Mouse (Mus musculus) embryonic facial prominence, embryonic 13.5 days (tissue): ENCODE measurements around the gene Tango2. TPM values are rescaled to one million over a fixed set of nuclear protein-coding genes. Genes with fewer than 3 reads are reported as not detected.

ENCODE experiments used
- ATAC-seq: fragments of 200-750 bp; cut with Nextera tagmentation; 2 replicates; pipeline ENCODE4 v1.8.0; 2017; ENCODE audit warnings: low read depth; ENCODE audit not compliant: insufficient number of reproducible peaks, insufficient read depth, low FRiP score, low TSS enrichment
- H3K27ac ChIP-seq: fragments of 300-500 bp; sonication (generic); 2 replicates; pipeline ENCODE4 v1.5.1; 2015; ENCODE audit warnings: moderate library complexity, mild to moderate bottlenecking, inconsistent platforms
- H3K27me3 ChIP-seq: fragments of 300-500 bp; sonication (generic); 2 replicates; pipeline ENCODE4 v1.6.1; 2015; ENCODE audit warnings: mild to moderate bottlenecking, inconsistent platforms
- H3K36me3 ChIP-seq: fragments of 300-500 bp; sonication (generic); 2 replicates; pipeline ENCODE4 v1.6.1; 2015; ENCODE audit warnings: mild to moderate bottlenecking, inconsistent platforms
- H3K4me1 ChIP-seq: fragments of 300-500 bp; sonication (generic); 2 replicates; pipeline ENCODE4 v1.6.1; 2015; ENCODE audit warnings: inconsistent platforms
- H3K4me2 ChIP-seq: fragments of 300-500 bp; sonication (generic); 2 replicates; pipeline ENCODE4 v1.6.1; 2015; ENCODE audit warnings: moderate library complexity, mild to moderate bottlenecking, inconsistent platforms
- H3K4me3 ChIP-seq: fragments of 300-500 bp; sonication (generic); 2 replicates; pipeline ENCODE4 v1.5.1; 2015; ENCODE audit warnings: mild to moderate bottlenecking, inconsistent platforms
- H3K9ac ChIP-seq: fragments of 300-500 bp; sonication (generic); 2 replicates; pipeline ENCODE4 v1.6.1; 2015; ENCODE audit warnings: mild to moderate bottlenecking, inconsistent platforms
- H3K9me3 ChIP-seq: fragments of 300-500 bp; sonication (generic); 2 replicates; pipeline ENCODE4 v1.6.1; 2016; ENCODE audit warnings: inconsistent platforms
- WGBS: fragments of 180-500 bp; shearing (Covaris S2); methylation state at CpG from one replicate; pipeline ENCODE4 v1.1.7; 2015; ENCODE audit warnings: mixed read lengths; 5-methylcytosine and 5-hydroxymethylcytosine counted together
- polyA plus RNA-seq: library from polyadenylated mRNA; unstranded; fragments of >200 nt; fragmentation: Nextera tagmentation; extraction: Ambion mirVana; gene quantifications from 2 replicates; pipeline ENCODE4 v1.2.1, GENCODE M21; 2015

Tango2 gene
- polyA plus RNA-seq = 27.6 and 30.6 TPM in 2 replicates

DNA sequence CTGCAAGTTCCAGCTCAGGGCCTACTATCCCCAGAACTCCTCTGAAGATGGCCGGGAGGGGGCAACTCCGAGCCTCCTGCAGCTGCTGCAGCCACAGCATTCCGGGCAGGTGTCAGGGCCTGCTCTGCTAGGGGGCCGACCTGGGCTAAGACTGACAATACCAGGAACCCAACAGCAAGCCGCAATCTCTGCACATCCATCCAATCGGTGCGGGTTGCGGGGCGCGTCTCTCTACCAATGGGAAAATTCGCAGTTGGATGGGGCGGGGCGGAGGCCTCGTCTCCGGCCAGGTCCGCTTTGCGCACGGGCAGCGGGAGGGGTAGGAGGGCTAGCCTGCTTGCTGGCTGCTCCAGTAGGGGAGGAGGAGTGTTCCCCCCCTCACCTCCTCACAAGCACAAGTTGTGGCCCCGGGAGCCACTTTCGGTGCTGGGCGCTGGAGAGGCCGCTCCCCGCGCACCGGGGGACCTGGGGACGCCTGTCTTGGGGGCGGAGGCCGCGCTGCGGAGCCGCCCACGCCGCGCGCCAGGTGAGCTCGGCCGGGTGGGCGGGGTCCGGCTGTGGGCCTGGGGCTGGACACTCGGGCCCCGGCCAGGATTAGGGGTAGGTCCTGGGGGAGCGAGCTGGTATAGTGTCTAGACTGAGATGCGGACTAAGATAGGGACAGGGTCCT, at the start of gene Tango2, which contains the start of gene Arvcf:
Tango2 (minus strand) TSS at position 173 of the 670 bp plus-strand sequence.
Arvcf (plus strand) TSS at position 252 of the 670 bp plus-strand sequence.
- peak within 1 kb of the TSS; percentile 98 for H3K4me2 ChIP-seq
- no peak within 1 kb of the TSS for H3K27ac ChIP-seq
- ATAC-seq = peak; percentile 82
- 1% methylated on average over 44 of the region's 44 CpGs for WGBS
- H3K4me3 ChIP-seq = peak within 1 kb of the TSS; percentile 67
- peaks cover 21% of the 10 kb centered on the region for H3K4me1 ChIP-seq
- H3K27me3 ChIP-seq = peaks cover 39% of the 10 kb centered on the region
- peak within 1 kb of the TSS; percentile 74 for H3K9ac ChIP-seq
- no peaks in the 10 kb centered on the region for H3K36me3 ChIP-seq
- no peaks in the 10 kb centered on the region for H3K9me3 ChIP-seq

DNA sequence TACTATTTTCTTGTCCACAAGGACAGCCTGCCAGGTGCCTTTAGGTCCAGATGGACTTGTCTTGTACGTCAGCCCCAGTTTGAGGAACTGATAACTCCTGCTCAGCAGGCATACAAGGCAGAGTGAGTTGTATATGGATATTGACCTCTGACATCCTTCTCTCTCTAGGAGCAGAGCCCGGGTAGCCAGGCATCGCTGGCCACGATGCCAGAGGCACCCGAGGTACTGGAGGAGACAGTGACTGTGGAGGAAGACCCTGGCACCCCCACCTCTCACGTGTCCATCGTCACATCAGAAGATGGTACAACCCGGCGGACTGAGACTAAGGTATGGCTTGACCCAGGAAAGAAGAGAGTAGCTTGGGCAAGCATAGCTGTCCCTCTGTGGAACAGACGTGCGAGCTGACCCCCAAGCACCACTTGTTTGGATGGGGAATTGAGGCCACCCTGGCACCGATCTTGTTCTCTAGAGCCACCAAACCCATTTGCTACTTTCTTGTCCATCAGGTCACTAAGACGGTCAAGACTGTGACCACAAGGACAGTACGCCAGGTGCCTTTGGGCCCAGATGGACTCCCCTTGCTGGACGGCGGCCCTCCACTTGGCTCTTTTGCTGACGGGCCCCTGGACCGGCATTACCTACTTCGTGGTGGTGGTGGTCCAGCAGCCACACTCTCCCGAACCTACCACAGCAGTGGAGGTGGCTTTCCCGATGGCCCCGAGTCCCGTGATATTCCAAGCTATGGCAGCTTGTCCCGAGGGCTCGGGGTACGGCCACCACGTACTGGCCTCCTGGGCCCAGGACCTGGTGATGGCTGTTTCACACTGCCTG, 49.1 kb upstream of the Tango2 start:
- Histone ChIP-seq H3K27ac (no peak overlapping the region), H3K4me2 (no peak overlapping the region), H3K27me3 (no peaks in the 10 kb centered on the region), H3K4me3 (no peak overlapping the region), H3K36me3 (peaks cover 54% of the 10 kb centered on the region), H3K4me1 (peaks cover 49% of the 10 kb centered on the region), H3K9ac (no peak overlapping the region), H3K9me3 (no peaks in the 10 kb centered on the region)
- WGBS = 94% methylated on average over 27 of the region's 27 CpGs
- no peak for ATAC-seq

DNA sequence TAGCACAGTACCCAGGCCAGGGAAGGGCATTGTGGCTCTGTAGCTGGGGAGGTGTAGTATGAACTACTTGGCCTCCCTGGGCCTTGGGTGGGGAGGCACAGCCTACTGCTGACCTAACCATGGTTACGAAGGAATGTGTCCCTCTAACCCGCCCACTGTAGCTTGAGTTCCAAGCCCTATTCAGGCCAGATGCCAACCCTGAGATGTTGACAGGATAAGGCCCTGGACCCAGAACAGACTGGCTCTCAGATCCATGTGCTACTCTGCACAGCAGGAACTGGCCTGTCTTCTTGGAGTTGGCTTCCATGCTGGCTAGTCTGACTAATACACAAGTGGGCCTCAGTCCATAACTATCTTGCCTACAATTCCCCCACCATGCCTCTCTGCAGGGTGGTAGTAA, 48.3 kb upstream of the Tango2 start:
- H3K4me3 ChIP-seq = no peak overlapping the region
- H3K36me3 ChIP-seq = peaks cover 46% of the 10 kb centered on the region
- H3K27me3 ChIP-seq = no peaks in the 10 kb centered on the region
- no peak overlapping the region for H3K4me2 ChIP-seq
- no peaks in the 10 kb centered on the region for H3K9me3 ChIP-seq
- no peak overlapping the region for H3K9ac ChIP-seq
- 0 out of 2 replicates have a peak overlapping the region, but pooled peaks have one; percentile 57 for H3K27ac ChIP-seq
- 83% methylated on average over 2 of the region's 2 CpGs for WGBS
- H3K4me1 ChIP-seq = peaks cover 49% of the 10 kb centered on the region
- no peak for ATAC-seq

GRCm38 (mm10) chr16:18395620-18396036, 47.7 kb upstream of the Tango2 start:
- Histone ChIP-seq H3K27ac (0 out of 2 replicates have a peak overlapping the region, but pooled peaks have one; percentile 57), H3K4me1 (peaks cover 44% of the 10 kb centered on the region), H3K9me3 (no peaks in the 10 kb centered on the region), H3K4me3 (no peak overlapping the region), H3K9ac (no peak overlapping the region), H3K36me3 (peaks cover 42% of the 10 kb centered on the region), H3K4me2 (0 out of 2 replicates have a peak overlapping the region, but pooled peaks have one; percentile 7), H3K27me3 (no peaks in the 10 kb centered on the region)
- 44% methylated on average over 6 of the region's 7 CpGs for WGBS
- no peak for ATAC-seq

GRCm38 (mm10) chr16:18394777-18395619, 47.1 kb upstream of the Tango2 start:
- H3K9me3 ChIP-seq = no peaks in the 10 kb centered on the region
- no peak for ATAC-seq

DNA sequence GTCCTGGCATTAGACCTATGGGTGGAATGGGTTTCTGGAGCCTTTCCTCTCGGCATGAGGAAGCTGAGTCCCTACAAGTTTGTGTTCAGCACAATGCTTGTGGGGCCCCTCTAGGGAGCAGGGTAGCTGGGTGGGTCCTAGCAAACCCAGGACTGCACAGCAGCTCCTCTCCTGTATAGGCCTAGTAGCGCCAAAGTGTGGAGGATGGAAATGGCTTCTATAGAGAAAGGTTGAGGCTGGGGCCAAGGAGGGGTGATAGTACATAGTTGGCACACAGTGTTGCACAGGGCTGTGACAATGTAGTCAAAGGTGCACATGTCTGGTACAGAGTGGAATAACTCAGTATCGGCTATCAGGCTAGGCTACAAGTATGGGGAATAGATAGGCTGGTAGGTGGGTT, 46.2 kb upstream of the Tango2 start:
- no peak for ATAC-seq

More at GRCm38 (mm10) chr16:18394777-18395619, 47.1 kb upstream of the Tango2 start:
- H3K4me2 ChIP-seq = 0 out of 2 replicates have a peak overlapping the region, but pooled peaks have one; percentile 7
- WGBS = 28% methylated on average over 11 of the region's 11 CpGs
- 0 out of 2 replicates have a peak overlapping the region, but pooled peaks have one; percentile 12 for H3K9ac ChIP-seq
- peaks cover 43% of the 10 kb centered on the region for H3K4me1 ChIP-seq
- peaks cover 36% of the 10 kb centered on the region for H3K36me3 ChIP-seq
- no peak overlapping the region for H3K4me3 ChIP-seq
- H3K27me3 ChIP-seq = no peaks in the 10 kb centered on the region
- H3K27ac ChIP-seq = no peak overlapping the region

GRCm38 (mm10) chr16:18393595-18393994, 45.7 kb upstream of the Tango2 start:
- WGBS = 54% methylated on average over 5 of the region's 5 CpGs
- no peaks in the 10 kb centered on the region for H3K9me3 ChIP-seq
- H3K4me3 ChIP-seq = peak overlapping the region; percentile 85
- H3K27ac ChIP-seq = no peak overlapping the region
- H3K27me3 ChIP-seq = no peaks in the 10 kb centered on the region
- H3K36me3 ChIP-seq = peaks cover 22% of the 10 kb centered on the region
- 0 out of 2 replicates have a peak, but pooled peaks have one; percentile 4 for ATAC-seq
- H3K4me1 ChIP-seq = peaks cover 44% of the 10 kb centered on the region
- H3K9ac ChIP-seq = peak overlapping the region; percentile 88
- H3K4me2 ChIP-seq = peak overlapping the region; percentile 93

More for the DNA sequence above, 46.2 kb upstream of the Tango2 start:
- 87% methylated on average over 3 of the region's 3 CpGs for WGBS
- peaks cover 44% of the 10 kb centered on the region for H3K4me1 ChIP-seq
- no peak overlapping the region for H3K27ac ChIP-seq
- no peak overlapping the region for H3K9ac ChIP-seq
- no peaks in the 10 kb centered on the region for H3K9me3 ChIP-seq
- peak overlapping the region; percentile 85; the same call in 1 of the 2 replicates for H3K4me3 ChIP-seq
- H3K4me2 ChIP-seq = peak overlapping the region; percentile 93
- H3K36me3 ChIP-seq = peaks cover 26% of the 10 kb centered on the region
- no peaks in the 10 kb centered on the region for H3K27me3 ChIP-seq

DNA sequence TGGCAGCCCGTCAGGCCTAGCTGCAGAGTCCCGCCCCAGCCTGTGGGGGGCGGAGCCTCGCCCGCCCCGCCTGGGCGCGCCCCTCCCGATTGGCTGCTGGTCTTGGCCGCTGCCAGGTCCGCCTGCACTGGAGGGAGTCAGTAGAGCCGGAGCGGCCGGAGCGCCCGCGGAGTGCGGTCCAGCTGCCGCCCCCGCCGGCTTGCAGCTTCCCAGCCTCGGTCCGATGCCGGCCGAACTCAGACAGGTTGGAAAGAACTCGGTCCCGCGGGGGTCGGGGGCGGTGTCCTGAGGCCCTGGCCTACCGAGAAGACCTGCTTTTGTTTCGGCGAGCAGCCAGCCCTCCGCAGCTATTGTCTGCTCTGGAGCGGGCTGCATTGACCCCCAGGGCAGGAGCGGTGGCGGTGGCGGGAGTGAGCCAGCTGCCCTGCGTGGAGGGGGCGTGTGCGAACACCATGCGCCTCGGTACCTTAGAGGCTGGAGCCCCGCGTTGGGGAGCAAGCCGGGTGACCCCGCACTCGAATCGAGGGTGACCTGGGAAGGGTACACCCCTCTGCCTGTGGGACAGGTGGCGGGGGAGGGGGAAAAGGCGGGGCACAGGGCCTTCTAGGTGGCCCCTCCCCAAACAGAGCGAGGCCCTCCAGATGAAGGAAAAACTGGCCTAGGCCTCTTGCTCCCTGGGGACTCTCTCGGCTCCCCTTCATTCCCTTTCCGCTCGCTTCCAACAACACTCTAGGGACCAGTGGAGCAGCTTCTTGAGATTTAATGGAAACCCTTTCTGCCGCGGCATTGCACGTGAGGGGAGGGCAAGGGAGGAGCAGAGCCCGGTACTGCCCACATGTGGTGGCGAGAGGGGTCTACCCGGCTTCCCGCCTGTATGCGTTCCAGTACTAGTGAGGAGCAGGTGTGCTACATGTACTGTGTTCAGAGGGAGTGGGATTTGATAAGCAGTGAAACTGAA, 44.8 kb upstream of the Tango2 start:
- Histone ChIP-seq H3K9ac (peak overlapping the region; percentile 88), H3K27ac (peak overlapping the region; percentile 66), H3K9me3 (no peaks in the 10 kb centered on the region), H3K4me2 (peak overlapping the region; percentile 93), H3K36me3 (peaks cover 13% of the 10 kb centered on the region), H3K4me1 (peaks cover 47% of the 10 kb centered on the region), H3K27me3 (no peaks in the 10 kb centered on the region), H3K4me3 (peak overlapping the region; percentile 85)
- under 1% methylated on average over 63 of the region's 63 CpGs for WGBS
- ATAC-seq = peak; percentile 79

- H3K36me3 ChIP-seq = peaks cover 3% of the 10 kb centered on the region
- no peak overlapping the region for H3K4me2 ChIP-seq
- 94% methylated on average over 3 of the region's 3 CpGs for WGBS
- no peak overlapping the region for H3K27ac ChIP-seq
- H3K9ac ChIP-seq = no peak overlapping the region
- H3K27me3 ChIP-seq = no peaks in the 10 kb centered on the region
- H3K4me1 ChIP-seq = peaks cover 47% of the 10 kb centered on the region
- no peak overlapping the region for H3K4me3 ChIP-seq
- H3K9me3 ChIP-seq = no peaks in the 10 kb centered on the region
- ATAC-seq = no peak
Measured at GRCm38 (mm10) chr16:18391728-18392127, 43.8 kb upstream of the Tango2 start.

GRCm38 (mm10) chr16:18391127-18391526, 43.2 kb upstream of the Tango2 start:
- whole genome bisulfite sequencing = 98% methylated on average over 3 of the region's 3 CpGs
- no peak overlapping the region for H3K4me3 ChIP-seq
- H3K9ac ChIP-seq = no peak overlapping the region
- H3K36me3 ChIP-seq = no peaks in the 10 kb centered on the region
- no peak for ATAC-seq
- H3K4me1 ChIP-seq = peaks cover 42% of the 10 kb centered on the region
- H3K4me2 ChIP-seq = no peak overlapping the region
- H3K27ac ChIP-seq = no peak overlapping the region
- no peaks in the 10 kb centered on the region for H3K27me3 ChIP-seq
- no peaks in the 10 kb centered on the region for H3K9me3 ChIP-seq
